Mouse (Mus musculus) ES-Bruce4 (cell line): ENCODE data around the gene Aamp. TPM values are rescaled to one million over a fixed set of nuclear protein-coding genes. Genes with fewer than 3 reads are reported as not detected.
"Not testable (repeated sequence)": the region's sequence is repeated elsewhere in the genome, so short reads cannot be mapped to it uniquely, and the experiment has no call there.

Source experiments
- H3K27ac ChIP-seq: 2 replicates; pipeline ENCODE4 v1.5.1; 2012; ENCODE audit warnings: low read length, inconsistent platforms; ENCODE audit not compliant: insufficient read depth
- H3K27me3 ChIP-seq: 2 replicates; pipeline ENCODE4 v1.6.1; 2012; ENCODE audit warnings: mild to moderate bottlenecking, low read length, inconsistent platforms; ENCODE audit not compliant: control insufficient read depth, poor library complexity, insufficient read depth, severe bottlenecking
- H3K36me3 ChIP-seq: 2 replicates; pipeline ENCODE4 v1.6.1; 2012; ENCODE audit warnings: inconsistent platforms, mild to moderate bottlenecking, low read length, moderate library complexity; ENCODE audit not compliant: control insufficient read depth, poor library complexity, insufficient read depth, severe bottlenecking
- H3K4me1 ChIP-seq: one replicate; pipeline ENCODE4 v1.8.1; 2011; ENCODE audit warnings: low read length; ENCODE audit not compliant: control insufficient read depth, insufficient read depth
- H3K4me3 ChIP-seq: 2 replicates; pipeline ENCODE4 v1.5.1; 2011; ENCODE audit warnings: low read depth, mild to moderate bottlenecking, low read length
- H3K9ac ChIP-seq: 2 replicates; pipeline ENCODE4 v1.6.1; 2012; ENCODE audit warnings: low read depth, mild to moderate bottlenecking, inconsistent platforms; ENCODE audit not compliant: poor library complexity, severe bottlenecking
- H3K9me3 ChIP-seq: replicated peaks from 2 replicates; pipeline ENCODE4 v1.6.1; 2012; ENCODE audit warnings: mild to moderate bottlenecking, low read length, inconsistent platforms; ENCODE audit not compliant: control insufficient read depth, poor library complexity, insufficient read depth, severe bottlenecking
- CTCF ChIP-seq: IDR thresholded peaks from one replicate; pipeline ENCODE4 v1.8.1; 2011; ENCODE audit warnings: low read depth, low read length
- EP300 ChIP-seq: IDR thresholded peaks from 2 replicates; pipeline ENCODE4 v1.6.1; 2011; ENCODE audit warnings: low read depth, low read length; ENCODE audit not compliant: insufficient read depth
- POLR2A ChIP-seq: IDR thresholded peaks from one replicate; pipeline ENCODE4 v1.8.1; 2011; ENCODE audit warnings: low read length; ENCODE audit not compliant: insufficient read depth
- polyA plus RNA-seq: library from polyadenylated mRNA; stranded (reverse); fragments of >200 nt; gene quantifications from 2 replicates; pipeline ENCODE4 v1.2.4, GENCODE M21; 2011; ENCODE audit warnings: low read depth; ENCODE audit not compliant: missing spikeins, insufficient read depth, insufficient read length

Gene Aamp
- polyA plus RNA-seq, 1 experiment, result 96.3 TPM

DNA sequence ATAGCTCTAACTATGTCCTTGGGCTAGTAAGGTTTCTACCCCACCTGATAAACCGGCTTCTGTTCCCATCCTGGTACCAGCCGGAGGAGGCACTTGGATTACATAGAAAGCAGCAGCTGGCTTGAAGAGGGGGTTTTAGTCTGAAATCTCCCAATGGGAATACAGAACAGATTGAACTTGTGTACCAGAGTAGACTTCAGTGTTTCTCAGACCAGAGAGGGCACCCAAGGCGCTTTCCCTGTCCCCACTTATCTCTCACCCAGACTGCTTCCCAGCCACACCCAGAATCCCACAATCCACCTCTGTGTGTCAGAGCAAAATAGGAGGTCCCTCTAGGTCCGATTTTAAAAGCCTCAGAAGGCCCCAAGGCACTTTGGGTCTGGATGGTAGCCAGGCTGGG lies 3.8 kb upstream of the Aamp start:
- Histone ChIP-seq H3K4me1 (no peaks in the 10 kb centered on the region), H3K27me3 (no peaks in the 10 kb centered on the region), H3K4me3 (no peak overlapping the region), H3K36me3 (peaks cover 14% of the 10 kb centered on the region), H3K9me3 (no peaks in the 10 kb centered on the region), H3K9ac (no peak overlapping the region), H3K27ac (no peak overlapping the region)
- no peak for TF ChIP-seq CTCF
- no peak for TF ChIP-seq POLR2A
- TF ChIP-seq EP300, result no peak

DNA sequence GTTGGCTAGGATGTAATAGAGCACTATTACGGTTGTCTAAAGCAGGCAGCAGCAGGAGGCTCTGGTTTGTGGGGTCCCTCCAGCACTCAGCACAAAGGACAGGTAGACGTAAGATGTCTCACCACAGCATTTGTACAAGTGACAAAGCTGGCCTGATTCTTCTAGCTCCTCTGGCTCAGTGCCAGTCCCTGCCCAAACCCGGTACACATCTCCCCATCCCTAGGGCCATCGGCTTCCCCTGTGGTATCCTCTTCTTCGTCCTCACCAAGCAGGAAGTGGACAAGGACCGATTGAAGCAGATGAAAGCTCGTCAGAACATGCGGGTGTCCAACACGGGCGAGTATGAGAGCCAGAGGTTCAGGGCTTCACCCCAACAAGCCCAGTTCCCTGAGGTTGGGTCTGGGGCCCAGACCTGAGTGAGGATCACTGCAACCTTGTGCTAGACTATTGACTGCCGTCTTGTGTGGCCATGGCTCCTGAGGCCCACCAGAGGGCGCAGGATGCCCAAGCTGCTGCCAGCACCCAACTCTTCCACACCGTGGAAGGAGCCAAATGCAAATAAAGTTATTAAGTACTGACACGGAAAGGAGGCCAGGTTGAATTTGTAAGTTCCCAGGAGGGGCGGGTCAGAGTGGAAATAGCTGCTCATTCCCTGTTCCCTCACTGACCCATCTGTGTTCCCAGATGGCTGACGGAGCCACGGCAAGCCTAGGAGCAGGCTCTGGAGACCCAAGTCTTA lies 2.5 kb upstream of the Aamp start:
- not testable (repeated sequence) for H3K27ac ChIP-seq, H3K4me3 ChIP-seq, H3K9ac ChIP-seq, H3K27me3 ChIP-seq, H3K9me3 ChIP-seq, H3K4me1 ChIP-seq
- H3K36me3 ChIP-seq, result peaks cover 14% of the 10 kb centered on the region
- TF ChIP-seq CTCF, result peak; percentile 1

DNA sequence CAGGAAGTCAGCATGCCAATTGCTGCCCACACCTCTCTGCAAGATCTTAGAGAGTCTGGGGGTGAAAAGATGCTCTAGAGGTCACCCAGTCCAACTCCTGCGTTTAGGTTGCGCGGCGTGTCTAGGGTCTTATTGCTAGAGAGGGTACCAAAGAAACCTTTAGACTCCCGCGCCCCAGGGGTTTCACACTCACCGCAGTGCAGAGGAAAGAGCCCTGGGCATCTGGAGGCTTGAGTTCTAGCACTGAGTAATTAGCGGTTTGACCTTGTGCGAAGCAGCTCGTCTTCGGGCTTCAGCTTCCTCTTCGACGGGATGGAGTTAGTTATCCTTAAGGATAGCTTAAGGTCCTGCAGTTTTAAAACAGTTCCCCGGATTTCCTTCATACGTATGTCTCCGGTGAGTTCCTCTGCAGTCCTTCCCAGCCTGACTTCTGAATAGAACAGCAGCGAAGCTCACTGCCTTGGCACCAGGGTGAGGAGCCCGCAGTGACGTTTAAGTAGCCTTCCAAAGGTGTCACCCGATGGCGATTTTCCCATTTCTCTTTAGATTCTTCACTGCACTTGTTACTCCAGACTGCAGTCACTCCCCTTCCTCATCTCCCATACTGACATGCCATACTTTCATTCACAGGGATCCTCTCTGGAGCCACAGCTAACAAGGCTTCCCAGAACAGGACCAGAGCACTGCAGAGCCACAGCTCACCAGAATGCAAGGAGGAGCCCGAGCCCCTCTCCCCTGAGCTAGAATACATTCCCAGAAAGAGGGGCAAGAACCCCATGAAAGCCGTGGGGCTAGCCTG lies 873 bp upstream of the Aamp start:
- H3K9me3 ChIP-seq, result no peaks in the 10 kb centered on the region
- TF ChIP-seq POLR2A, result no peak
- TF ChIP-seq EP300, result no peak
- no peak for TF ChIP-seq CTCF
- no peak overlapping the region for H3K27ac ChIP-seq
- peaks cover 9% of the 10 kb centered on the region for H3K36me3 ChIP-seq
- H3K4me3 ChIP-seq, result peak overlapping the region; percentile 80
- H3K27me3 ChIP-seq, result no peaks in the 10 kb centered on the region
- no peaks in the 10 kb centered on the region for H3K4me1 ChIP-seq
- peak overlapping the region; percentile 71 for H3K9ac ChIP-seq

DNA sequence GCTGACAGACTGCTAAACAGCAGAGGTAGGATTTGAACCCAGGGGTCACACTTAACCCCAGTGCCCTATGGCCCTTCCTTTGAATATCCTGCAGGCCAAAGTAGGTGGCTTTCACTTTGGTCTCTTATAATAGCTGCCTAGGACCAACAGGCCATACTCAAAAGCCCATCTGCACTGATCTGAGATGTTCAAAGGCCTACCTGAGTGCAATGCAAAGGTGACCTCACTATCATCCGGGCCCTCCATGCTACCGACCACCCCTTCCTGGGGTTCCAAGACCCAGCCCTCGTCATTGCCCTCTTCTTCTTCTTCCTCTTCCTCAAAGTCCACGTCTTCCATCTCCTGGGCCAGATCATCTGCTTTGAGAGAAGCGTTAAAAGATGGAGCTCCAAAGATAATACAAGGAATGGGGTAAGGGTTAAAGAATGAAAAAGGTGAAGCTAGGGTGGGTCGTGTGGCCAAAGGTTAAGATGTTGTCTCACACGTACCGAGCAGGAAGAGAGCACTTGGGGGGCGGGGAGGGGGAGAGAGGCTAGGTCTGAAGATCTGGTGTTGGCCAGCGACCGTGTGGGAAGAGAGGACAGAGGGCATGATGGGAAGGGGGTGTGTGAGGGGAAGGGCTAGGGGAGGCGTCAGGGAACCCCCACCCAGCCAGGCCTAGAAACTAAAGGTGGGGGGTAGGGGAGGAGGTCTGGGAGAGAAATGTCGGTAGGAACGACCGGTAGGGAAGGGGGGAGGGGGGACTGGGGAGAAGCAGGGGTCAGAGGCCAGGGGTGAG lies 663 bp downstream of the Aamp start:
- H3K4me3 ChIP-seq, result peak overlapping the region; percentile 78
- H3K4me1 ChIP-seq, result no peaks in the 10 kb centered on the region
- no peak overlapping the region for H3K27ac ChIP-seq
- H3K9ac ChIP-seq, result peak overlapping the region; percentile 66
- TF ChIP-seq EP300 (0 out of 2 replicates have a peak, but pooled peaks have one; percentile 13), POLR2A (no peak)
- H3K27me3 ChIP-seq, result no peaks in the 10 kb centered on the region
- H3K36me3 ChIP-seq, result peaks cover 9% of the 10 kb centered on the region; the same call in 1 of the 2 replicates
- no peaks in the 10 kb centered on the region for H3K9me3 ChIP-seq

- Histone ChIP-seq H3K9ac (no peak overlapping the region), H3K4me1 (no peaks in the 10 kb centered on the region), H3K27me3 (no peaks in the 10 kb centered on the region), H3K9me3 (no peaks in the 10 kb centered on the region), H3K36me3 (peaks cover 7% of the 10 kb centered on the region; the same call in 1 of the 2 replicates), H3K27ac (no peak overlapping the region), H3K4me3 (no peak overlapping the region)
- TF ChIP-seq CTCF (no peak), EP300 (no peak), POLR2A (no peak)
Observed at GRCm38 (mm10) chr1:74282896-74283625, 1.5 kb downstream of the Aamp start.
